Mouse (Mus musculus): ENCODE measurements around the gene Pdia5. TPM values are rescaled to one million over a fixed set of nuclear protein-coding genes. Genes with fewer than 3 reads are reported as not detected.

Pdia5 gene
- polyA plus RNA-seq (2015; fragmentation: Nextera tagmentation; extraction: Ambion mirVana), result 57.3 and 57.5 TPM in 2 replicates

DNA sequence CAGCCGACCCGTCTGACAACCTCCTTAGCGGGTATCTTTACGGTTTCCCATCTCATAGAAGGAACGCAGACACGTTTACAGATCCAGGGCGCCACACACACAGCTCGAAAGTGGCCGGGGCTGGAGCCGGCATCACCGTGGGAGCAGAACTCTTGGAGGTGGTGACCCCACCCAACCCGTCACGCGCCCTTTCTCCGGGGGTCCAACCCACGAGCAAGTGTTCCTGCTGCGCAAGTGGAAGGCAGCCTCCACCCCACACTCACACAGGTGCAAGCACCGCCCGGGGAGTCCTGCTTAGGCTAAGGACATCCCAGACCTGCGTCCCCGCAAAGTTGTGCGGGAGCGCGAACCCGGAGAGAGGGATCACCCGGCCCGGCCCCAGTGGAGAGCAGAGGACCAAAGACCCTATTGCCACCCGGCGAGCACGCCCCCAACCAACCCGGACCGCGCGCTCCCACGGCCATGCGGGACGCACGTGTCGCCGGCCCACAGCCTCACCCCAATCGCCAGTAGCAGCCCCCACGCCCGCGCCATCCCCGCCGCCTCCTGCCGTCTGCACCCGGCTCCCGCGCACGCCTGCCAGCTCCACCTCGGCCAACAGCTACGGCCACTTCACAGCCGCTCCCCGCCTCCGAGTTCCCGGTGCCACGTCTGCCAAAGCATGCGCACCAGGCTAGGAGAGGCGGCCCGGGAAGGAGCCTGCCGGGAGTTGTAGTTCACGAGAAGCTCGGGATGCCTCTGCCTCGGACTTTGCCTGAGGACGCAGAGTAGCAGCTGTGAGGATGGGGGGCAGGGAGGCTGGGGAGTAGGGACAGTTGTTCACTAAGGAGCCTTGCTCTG lies at the start of gene Pdia5:
Gene Pdia5 (minus strand): TSS at position 643 of the 840 bp plus-strand sequence.
- Histone ChIP-seq H3K36me3 (ENCODE audit: control insufficient read depth, insufficient read depth, low read length) (no peaks in the 10 kb centered on the region), H3K9me3 (replicated peaks; ENCODE audit: control insufficient read depth, low read length) (no peaks in the 10 kb centered on the region), H3K9ac (ENCODE audit: low read length) (peak within 1 kb of the TSS; percentile 78), H3K27ac (ENCODE audit: low read length) (no peak within 1 kb of the TSS), H3K4me2 (ENCODE audit: low read depth, low read length) (peak within 1 kb of the TSS; percentile 59), H3K4me3 (replicated peaks; ENCODE audit: low read length) (peak within 1 kb of the TSS; percentile 76), H3K27me3 (ENCODE audit: control insufficient read depth, insufficient read depth, low read length) (no peaks in the 10 kb centered on the region), H3K4me1 (ENCODE audit: control insufficient read depth, insufficient read depth, low read length) (peaks cover 20% of the 10 kb centered on the region; the same call in 1 of the 2 replicates)
- WGBS, result under 1% methylated on average over 66 of the region's 66 CpGs
- ATAC-seq (ENCODE audit: insufficient read depth, low FRiP score), result peak; percentile 94

DNA sequence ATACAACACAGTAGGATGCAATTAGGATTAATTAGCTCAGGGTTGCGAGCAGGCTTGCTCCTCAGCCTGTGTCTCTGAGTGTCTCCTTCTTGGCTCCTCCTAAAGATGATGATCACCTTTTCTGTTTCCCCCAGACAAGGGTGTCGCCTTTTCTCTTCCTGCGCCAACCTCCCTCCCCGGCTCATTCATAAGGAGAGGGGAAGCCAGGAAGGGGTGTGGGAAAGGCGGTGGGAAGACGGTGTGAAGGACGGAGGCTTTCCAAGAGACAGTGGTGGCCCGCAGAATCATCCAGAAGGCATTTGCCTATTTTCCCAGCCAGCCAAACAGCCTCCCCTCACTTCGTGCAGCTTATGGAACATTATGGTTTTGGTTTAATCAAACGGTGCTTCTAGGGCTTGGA lies 48.4 kb upstream of the Pdia5 start:
- Histone ChIP-seq H3K4me1 (ENCODE audit: control insufficient read depth, insufficient read depth, low read length) (peaks cover 13% of the 10 kb centered on the region), H3K27me3 (ENCODE audit: control insufficient read depth, insufficient read depth, low read length) (peaks cover 40% of the 10 kb centered on the region), H3K9ac (ENCODE audit: low read length) (no peak overlapping the region), H3K27ac (ENCODE audit: low read length) (no peak overlapping the region), H3K4me3 (replicated peaks; ENCODE audit: low read length) (no peak overlapping the region), H3K9me3 (replicated peaks; ENCODE audit: control insufficient read depth, low read length) (no peaks in the 10 kb centered on the region), H3K36me3 (ENCODE audit: control insufficient read depth, insufficient read depth, low read length) (no peaks in the 10 kb centered on the region), H3K4me2 (ENCODE audit: low read depth, low read length) (no peak overlapping the region)
- 52% methylated on average over 10 of the region's 10 CpGs for WGBS
- ATAC-seq (ENCODE audit: insufficient read depth, low FRiP score), result no peak

DNA sequence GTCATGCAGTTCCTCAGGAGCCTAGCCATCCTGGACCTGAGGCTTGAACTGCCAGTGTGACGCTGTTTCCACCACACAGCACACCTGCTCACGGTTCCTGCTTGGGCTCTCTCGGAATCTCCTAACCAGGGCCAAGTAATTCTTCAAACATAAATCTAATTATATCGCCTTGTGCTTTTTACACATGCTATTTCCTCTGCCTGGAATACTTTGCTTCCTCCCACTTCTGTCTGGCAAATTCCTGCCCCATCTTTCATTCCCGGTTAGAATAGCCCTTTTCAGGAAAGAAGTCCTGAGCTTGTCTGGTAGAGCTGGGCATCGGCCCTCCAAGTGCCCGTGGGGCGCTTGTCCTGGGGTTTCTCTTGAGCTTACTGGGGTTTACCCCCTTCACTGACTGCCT lies 47.0 kb upstream of the Pdia5 start:
- Histone ChIP-seq H3K36me3 (ENCODE audit: control insufficient read depth, insufficient read depth, low read length) (no peaks in the 10 kb centered on the region), H3K4me2 (ENCODE audit: low read depth, low read length) (no peak overlapping the region), H3K4me3 (replicated peaks; ENCODE audit: low read length) (no peak overlapping the region), H3K27ac (ENCODE audit: low read length) (no peak overlapping the region), H3K9me3 (replicated peaks; ENCODE audit: control insufficient read depth, low read length) (no peaks in the 10 kb centered on the region), H3K4me1 (ENCODE audit: control insufficient read depth, insufficient read depth, low read length) (peaks cover 13% of the 10 kb centered on the region), H3K27me3 (ENCODE audit: control insufficient read depth, insufficient read depth, low read length) (peaks cover 28% of the 10 kb centered on the region), H3K9ac (ENCODE audit: low read length) (no peak overlapping the region)
- 68% methylated on average over 8 of the region's 8 CpGs for WGBS
- no peak for ATAC-seq (ENCODE audit: insufficient read depth, low FRiP score)

DNA sequence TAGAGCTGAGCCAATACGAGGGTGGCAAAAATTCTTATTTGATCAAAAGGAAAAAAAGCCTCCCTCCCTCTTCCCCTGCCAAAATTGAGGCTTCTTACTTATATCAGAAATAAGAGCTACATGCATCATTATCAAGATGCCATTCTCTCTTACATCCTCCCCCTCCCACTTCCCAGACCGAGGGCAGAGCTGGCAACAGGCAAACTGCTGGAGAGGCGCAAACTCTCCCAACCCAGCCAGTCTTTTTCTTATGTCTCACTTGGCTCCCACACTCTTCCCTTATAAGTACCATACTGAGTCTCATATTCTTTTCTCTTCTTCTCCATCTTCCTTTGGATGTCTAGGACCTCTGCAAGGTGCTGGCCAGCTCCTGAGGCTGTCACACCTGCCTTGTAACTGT lies 44.0 kb upstream of the Pdia5 start:
- no peaks in the 10 kb centered on the region for H3K9me3 ChIP-seq (replicated peaks; ENCODE audit: control insufficient read depth, low read length)
- H3K9ac ChIP-seq (ENCODE audit: low read length), result no peak overlapping the region
- H3K36me3 ChIP-seq (ENCODE audit: control insufficient read depth, insufficient read depth, low read length), result no peaks in the 10 kb centered on the region
- H3K4me2 ChIP-seq (ENCODE audit: low read depth, low read length), result no peak overlapping the region
- no peak for ATAC-seq (ENCODE audit: insufficient read depth, low FRiP score)
- H3K4me1 ChIP-seq (ENCODE audit: control insufficient read depth, insufficient read depth, low read length), result no peaks in the 10 kb centered on the region
- H3K27me3 ChIP-seq (ENCODE audit: control insufficient read depth, insufficient read depth, low read length), result peaks cover under 1% of the 10 kb centered on the region; the same call in 1 of the 2 replicates
- H3K4me3 ChIP-seq (replicated peaks; ENCODE audit: low read length), result no peak overlapping the region
- 65% methylated on average over 3 of the region's 3 CpGs for WGBS
- no peak overlapping the region for H3K27ac ChIP-seq (ENCODE audit: low read length)

DNA sequence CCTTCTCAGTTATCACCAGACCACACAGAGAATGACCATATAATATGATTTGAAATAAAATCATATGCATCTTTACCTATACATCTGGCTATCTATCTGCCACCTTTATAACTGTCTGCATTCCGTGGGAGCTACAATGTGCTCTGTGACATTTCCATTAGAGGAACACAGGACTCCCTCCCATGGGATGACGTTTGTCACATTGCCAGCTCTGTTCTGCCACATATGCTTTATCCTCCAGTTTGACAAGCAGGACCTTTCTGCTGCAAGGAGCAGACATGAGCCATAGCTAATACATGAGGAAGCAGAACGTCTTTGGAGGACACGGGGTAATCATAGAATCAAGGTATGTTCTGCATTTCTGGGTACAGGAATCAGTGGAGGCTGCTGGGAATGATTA lies 33.5 kb upstream of the Pdia5 start:
- no peak overlapping the region for H3K4me2 ChIP-seq (ENCODE audit: low read depth, low read length)
- H3K9me3 ChIP-seq (replicated peaks; ENCODE audit: control insufficient read depth, low read length), result no peaks in the 10 kb centered on the region
- H3K4me1 ChIP-seq (ENCODE audit: control insufficient read depth, insufficient read depth, low read length), result no peaks in the 10 kb centered on the region
- 70% methylated on average over 4 of the region's 4 CpGs for WGBS
- no peaks in the 10 kb centered on the region for H3K36me3 ChIP-seq (ENCODE audit: control insufficient read depth, insufficient read depth, low read length)
- ATAC-seq (ENCODE audit: insufficient read depth, low FRiP score), result no peak
- H3K27ac ChIP-seq (ENCODE audit: low read length), result no peak overlapping the region
- no peak overlapping the region for H3K9ac ChIP-seq (ENCODE audit: low read length)
- H3K4me3 ChIP-seq (replicated peaks; ENCODE audit: low read length), result no peak overlapping the region
- H3K27me3 ChIP-seq (ENCODE audit: control insufficient read depth, insufficient read depth, low read length), result no peaks in the 10 kb centered on the region

DNA sequence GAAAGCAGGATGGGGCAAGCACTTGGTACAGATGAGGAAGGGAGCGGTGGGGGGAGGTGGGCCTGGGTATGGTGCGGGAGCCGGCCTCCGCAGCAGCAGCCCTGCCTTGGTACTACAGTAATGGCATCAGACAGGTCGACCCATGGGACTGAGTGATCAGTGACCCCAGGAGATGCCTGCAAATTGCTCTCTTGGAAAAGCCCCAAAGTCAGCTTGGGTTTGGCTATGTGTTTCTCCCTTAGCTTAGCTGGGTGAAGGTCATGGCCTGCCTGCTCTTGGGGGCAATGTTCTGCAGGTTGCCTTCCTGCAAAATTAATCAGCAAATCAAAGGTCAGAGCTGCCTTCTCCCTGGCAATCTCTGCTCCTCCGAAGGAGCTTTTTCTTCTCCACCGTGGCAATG lies 28.6 kb upstream of the Pdia5 start:
- WGBS, result 57% methylated on average over 7 of the region's 7 CpGs
- no peak for ATAC-seq (ENCODE audit: insufficient read depth, low FRiP score)

DNA sequence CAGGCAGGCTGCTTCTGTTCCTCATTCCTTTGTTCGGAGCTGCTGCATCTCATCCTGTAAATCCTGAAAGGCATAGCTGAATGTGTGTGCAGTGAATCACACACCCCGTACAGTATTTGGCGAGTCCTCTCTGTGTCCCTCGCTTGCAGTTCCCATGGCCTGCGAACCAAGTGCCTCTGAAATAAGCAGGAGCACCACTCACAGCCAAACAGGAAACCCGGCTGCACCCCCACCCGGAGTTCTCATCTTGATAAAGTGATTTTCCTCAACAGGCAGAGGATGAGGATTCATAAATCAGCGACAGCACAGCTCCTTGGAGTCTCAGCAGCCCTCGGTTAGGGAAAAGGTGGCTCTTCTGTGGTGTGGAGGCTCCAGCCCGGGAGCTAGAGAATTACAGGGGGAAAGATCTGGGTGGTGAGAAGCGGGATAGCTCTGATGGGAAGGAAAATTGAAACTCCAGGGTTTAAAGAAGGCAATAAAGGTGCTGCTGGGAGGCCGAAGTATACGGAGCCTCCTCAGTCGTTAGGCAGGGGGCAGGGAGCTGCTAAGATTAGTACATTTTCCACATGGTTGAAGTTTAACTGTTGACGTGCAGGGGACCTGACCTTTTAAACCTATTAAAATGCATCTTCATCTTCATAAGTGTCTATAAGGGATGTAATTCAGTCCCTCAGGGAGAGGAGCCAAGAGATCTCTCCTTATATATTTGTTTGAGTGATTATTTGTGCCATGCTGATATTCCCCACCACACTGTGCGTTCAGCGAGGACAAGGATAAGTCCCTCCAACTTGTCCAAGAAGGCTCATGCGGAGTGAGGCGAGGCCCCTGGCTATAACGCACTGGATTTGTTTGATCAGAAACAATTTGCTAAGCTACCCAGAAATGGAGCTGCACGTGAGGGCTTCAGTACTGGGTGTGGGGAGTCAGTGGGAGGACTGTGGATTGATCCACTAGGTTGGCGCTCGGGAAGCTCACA lies 27.6 kb upstream of the Pdia5 start:
- H3K27ac ChIP-seq (ENCODE audit: low read length), result no peak overlapping the region
- H3K9me3 ChIP-seq (replicated peaks; ENCODE audit: control insufficient read depth, low read length), result no peaks in the 10 kb centered on the region
- 37% methylated on average over 23 of the region's 23 CpGs for WGBS
- no peaks in the 10 kb centered on the region for H3K27me3 ChIP-seq (ENCODE audit: control insufficient read depth, insufficient read depth, low read length)
- H3K4me1 ChIP-seq (ENCODE audit: control insufficient read depth, insufficient read depth, low read length), result peaks cover 6% of the 10 kb centered on the region; the same call in 1 of the 2 replicates
- H3K9ac ChIP-seq (ENCODE audit: low read length), result 0 out of 2 replicates have a peak overlapping the region, but pooled peaks have one; percentile 6
- no peaks in the 10 kb centered on the region for H3K36me3 ChIP-seq (ENCODE audit: control insufficient read depth, insufficient read depth, low read length)
- 0 out of 2 replicates have a peak overlapping the region, but pooled peaks have one; percentile 0 for H3K4me3 ChIP-seq (replicated peaks; ENCODE audit: low read length)
- ATAC-seq (ENCODE audit: insufficient read depth, low FRiP score), result no peak
- peak overlapping the region; percentile 16 for H3K4me2 ChIP-seq (ENCODE audit: low read depth, low read length)

More for the DNA sequence above, 28.6 kb upstream of the Pdia5 start:
- Histone ChIP-seq H3K4me3 (replicated peaks; ENCODE audit: low read length) (no peak overlapping the region), H3K27ac (ENCODE audit: low read length) (no peak overlapping the region), H3K9me3 (replicated peaks; ENCODE audit: control insufficient read depth, low read length) (no peaks in the 10 kb centered on the region), H3K36me3 (ENCODE audit: control insufficient read depth, insufficient read depth, low read length) (no peaks in the 10 kb centered on the region), H3K27me3 (ENCODE audit: control insufficient read depth, insufficient read depth, low read length) (no peaks in the 10 kb centered on the region), H3K4me1 (ENCODE audit: control insufficient read depth, insufficient read depth, low read length) (peaks cover 6% of the 10 kb centered on the region; the same call in 1 of the 2 replicates), H3K4me2 (ENCODE audit: low read depth, low read length) (no peak overlapping the region), H3K9ac (ENCODE audit: low read length) (no peak overlapping the region)

DNA sequence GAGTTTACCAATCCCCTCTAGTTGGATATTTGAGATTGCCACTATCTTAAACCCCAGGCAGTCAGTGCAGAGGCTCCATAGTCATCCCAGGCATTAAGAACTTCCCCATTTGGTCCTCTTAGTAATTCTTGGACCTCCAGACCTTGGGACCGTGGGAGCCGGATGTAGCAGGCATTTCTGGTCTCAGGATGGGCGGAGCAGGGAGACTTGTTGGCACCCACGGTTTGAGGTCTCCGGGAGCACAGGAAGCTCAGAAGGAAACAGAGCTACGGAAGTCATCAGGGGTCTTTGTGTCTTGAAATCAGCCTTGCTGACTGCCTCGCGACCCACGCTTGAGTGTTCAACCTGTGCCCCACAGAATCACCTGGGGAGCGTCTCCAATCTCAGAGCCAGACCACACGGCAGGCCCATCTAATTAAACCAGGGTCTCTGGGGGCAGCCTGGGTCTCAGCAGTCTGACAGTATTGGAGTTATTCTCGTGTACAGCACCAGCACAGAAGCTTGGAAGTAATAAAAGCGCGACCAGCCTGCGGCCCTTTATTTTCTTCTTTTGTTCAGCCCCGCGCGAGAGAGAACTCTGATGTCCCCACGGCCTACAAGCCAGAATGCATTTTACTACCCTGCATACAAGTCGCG lies 25.4 kb upstream of the Pdia5 start:
- no peak overlapping the region for H3K4me3 ChIP-seq (replicated peaks; ENCODE audit: low read length)
- peaks cover 6% of the 10 kb centered on the region; the same call in 1 of the 2 replicates for H3K4me1 ChIP-seq (ENCODE audit: control insufficient read depth, insufficient read depth, low read length)
- WGBS, result 74% methylated on average over 21 of the region's 21 CpGs
- H3K27ac ChIP-seq (ENCODE audit: low read length), result no peak overlapping the region
- H3K36me3 ChIP-seq (ENCODE audit: control insufficient read depth, insufficient read depth, low read length), result no peaks in the 10 kb centered on the region
- H3K27me3 ChIP-seq (ENCODE audit: control insufficient read depth, insufficient read depth, low read length), result no peaks in the 10 kb centered on the region
- H3K4me2 ChIP-seq (ENCODE audit: low read depth, low read length), result no peak overlapping the region
- H3K9me3 ChIP-seq (replicated peaks; ENCODE audit: control insufficient read depth, low read length), result no peaks in the 10 kb centered on the region
- no peak overlapping the region for H3K9ac ChIP-seq (ENCODE audit: low read length)
- ATAC-seq (ENCODE audit: insufficient read depth, low FRiP score), result no peak
